Mouse (Mus musculus): ENCODE results near the gene Ubqlnl. TPM values are rescaled to one million over a fixed set of nuclear protein-coding genes. Genes with fewer than 3 reads are reported as not detected.

Ubqlnl gene
- total RNA-seq, 2 experiments from 2014 or later: not detected

DNA sequence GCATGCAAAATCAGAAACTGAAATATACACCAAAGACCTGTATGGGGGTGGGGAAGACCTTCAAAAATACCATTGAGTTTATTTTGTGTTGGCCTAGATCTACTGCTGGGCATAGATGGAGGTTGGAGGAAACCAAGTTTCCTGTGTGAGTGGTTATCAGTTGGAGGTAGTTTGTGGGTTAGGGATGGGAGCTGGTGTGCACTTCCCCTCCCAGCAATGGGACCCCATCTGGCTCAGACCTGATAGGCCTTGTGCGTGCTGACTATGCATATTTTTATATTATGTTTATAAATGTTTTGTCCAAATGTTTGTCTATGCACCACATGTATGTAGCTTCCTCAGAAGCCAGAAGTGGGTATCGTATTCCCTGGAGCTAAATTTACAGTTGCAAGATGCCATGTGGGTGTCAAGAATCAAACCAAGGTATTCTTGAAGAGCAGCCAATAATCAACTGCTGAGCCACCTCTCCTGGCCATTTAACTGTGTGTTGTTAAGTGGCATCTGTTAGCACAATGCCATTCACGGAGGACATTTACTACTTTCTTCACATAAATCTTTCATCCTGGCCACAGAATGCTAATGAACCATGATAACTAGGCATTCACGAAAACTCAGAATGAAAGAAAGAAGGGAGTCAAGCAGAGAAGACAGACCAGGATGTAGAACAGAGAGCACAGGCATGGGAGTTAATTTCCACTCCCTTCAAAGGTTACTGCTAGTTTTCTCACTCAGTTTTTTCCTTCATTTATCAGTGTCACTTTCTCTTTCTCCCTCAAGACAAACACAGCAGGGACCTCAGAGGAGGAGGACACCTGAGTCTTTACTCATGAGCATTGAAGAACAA lies 46.2 kb downstream of the Ubqlnl start:
- no peak overlapping the region for H3K27ac ChIP-seq
- no peak for DNase-seq (ENCODE audit: low spot score in 2 of 2)
- no peak for TF ChIP-seq CTCF (conservative IDR thresholded peaks at IDR 0.05)
- no peak overlapping the region for H3K4me3 ChIP-seq

Other genes starting within 250 kb of the Ubqlnl start
- gene Olfr65, start 247.1 kb downstream of the Ubqlnl start, total RNA-seq (2021): not detected
- not detected for gene Olfr631, start 221.7 kb downstream of the Ubqlnl start, total RNA-seq (2021)
- gene Olfr632, start 216.2 kb downstream of the Ubqlnl start, total RNA-seq (2021): not detected
- gene Olfr633, start 206.1 kb downstream of the Ubqlnl start, total RNA-seq (2021): not detected
- gene Olfr635, start 179.4 kb downstream of the Ubqlnl start, total RNA-seq (2021): under 1 TPM; 0.05 to 0.07 TPM
- not detected for gene Olfr638, start 151.8 kb downstream of the Ubqlnl start, total RNA-seq (2021)
- gene Olfr639, start 133.3 kb downstream of the Ubqlnl start, total RNA-seq (2021): under 1 TPM; 0.07 to 0.10 TPM
- not detected for gene Olfr640, start 125.0 kb downstream of the Ubqlnl start, total RNA-seq (2021)
- gene Olfr641, start 115.1 kb downstream of the Ubqlnl start, total RNA-seq (2021): not detected
- not detected for gene Olfr642, start 97.9 kb downstream of the Ubqlnl start, total RNA-seq (2021)
- not detected for gene 4930516K23Rik, start 89.1 kb downstream of the Ubqlnl start, total RNA-seq (2021)
- gene Olfr644, start 78.7 kb downstream of the Ubqlnl start, total RNA-seq (2021): not detected
- gene Olfr645, start 65.1 kb downstream of the Ubqlnl start, total RNA-seq (2021): not detected
- under 1 TPM in 1 of 2 experiments, not detected in 1; 0.18 TPM for gene Olfr646, start 45.7 kb downstream of the Ubqlnl start, total RNA-seq (2021)
- gene Ubqln5, start 20.7 kb downstream of the Ubqlnl start, total RNA-seq (2021): not detected
- gene Olfr643, start 13.2 kb downstream of the Ubqlnl start, total RNA-seq (2021): not detected
- gene Ubqln3, start 7.3 kb downstream of the Ubqlnl start, total RNA-seq (2021): not detected
- not detected for gene Olfm5, start 14.3 kb upstream of the Ubqlnl start, total RNA-seq (2021)
- under 1 TPM; 0.20 to 0.26 TPM for gene Olfr648, start 32.8 kb upstream of the Ubqlnl start, total RNA-seq (2021)
- gene Olfr649, start 45.4 kb upstream of the Ubqlnl start, total RNA-seq (2021): not detected
- under 1 TPM; 0.25 to 0.28 TPM for gene Trim6, start 68.2 kb upstream of the Ubqlnl start, total RNA-seq (2021)
- gene Trim34a, start 93.9 kb upstream of the Ubqlnl start, total RNA-seq (2021): 1 to 10 TPM; 1.1 to 2.0 TPM
- gene Trim5, start 137.5 kb upstream of the Ubqlnl start, total RNA-seq (2021): under 1 TPM; 0.49 to 0.76 TPM
- 1 to 10 TPM; 2.5 to 2.9 TPM for gene Trim12a, start 164.9 kb upstream of the Ubqlnl start, total RNA-seq (2021)
- gene Trim34b, start 178.9 kb upstream of the Ubqlnl start, total RNA-seq (2021): not detected
- 1 to 10 TPM; 1.5 to 2.1 TPM for gene Trim12c, start 202.8 kb upstream of the Ubqlnl start, total RNA-seq (2021)
- gene Trim30b, start 219.3 kb upstream of the Ubqlnl start, total RNA-seq (2021): not detected

Measured in layer of hippocampus, adult 2 months (tissue).